Mouse (Mus musculus): Measurements from ENCODE around the gene Tcp11x2. TPM values are rescaled to one million over a fixed set of nuclear protein-coding genes. Genes with fewer than 3 reads are reported as not detected.

The Tcp11x2 gene
- not detected for total RNA-seq (2021)

DNA sequence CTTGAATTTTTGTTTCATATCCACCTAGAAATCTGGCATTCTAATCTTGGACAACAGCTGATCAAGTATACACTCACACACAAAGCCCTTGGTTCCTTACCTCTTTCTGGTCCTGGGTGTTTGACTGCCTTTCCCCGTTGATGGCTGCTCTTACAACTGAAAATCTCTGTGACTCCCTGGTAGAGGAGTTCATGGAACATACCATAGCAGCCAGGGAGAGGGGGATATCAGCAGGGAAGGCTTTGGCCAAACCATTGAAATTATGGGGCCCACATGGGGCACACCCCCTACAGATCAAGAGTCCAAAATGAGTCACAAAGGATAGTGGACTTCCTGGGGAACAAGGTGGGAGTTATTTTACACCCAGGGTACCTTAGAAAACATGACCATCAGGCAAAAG, at the start of gene Tcp11x2:
Tcp11x2 (minus strand) TSS at position 158 of the 400 bp plus-strand sequence.
- DNase-seq (ENCODE audit: extremely low spot score in 1 of 2, low spot score in 2 of 2): no peak
- intact Hi-C loops (cut with DNase I): no loop called here

DNA sequence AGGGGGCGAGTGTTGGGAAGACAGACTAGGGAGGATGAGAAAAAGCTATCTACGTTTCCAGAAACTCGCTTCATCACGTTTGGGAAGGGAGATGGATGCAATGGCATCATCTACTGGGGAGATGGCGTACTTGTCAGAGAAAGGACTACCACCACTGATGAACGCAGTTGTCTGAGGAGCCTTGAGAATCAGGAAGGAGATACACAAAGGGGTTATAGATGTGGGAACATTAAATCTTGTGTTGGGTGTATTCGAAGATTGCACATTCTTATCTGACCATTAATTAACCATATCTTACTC, 49.4 kb upstream of the Tcp11x2 start:
- intact Hi-C loops (cut with DNase I): no loop called here
- no peak for DNase-seq (ENCODE audit: extremely low spot score in 1 of 2, low spot score in 2 of 2)

- intact Hi-C loops (cut with DNase I): no loop called here
- DNase-seq (ENCODE audit: extremely low spot score in 1 of 2, low spot score in 2 of 2): peak; percentile 88 to 89
These were observed 48.9 kb upstream of the Tcp11x2 start, which contains the start of the genes Armcx5 and Gprasp1 for GRCm38 (mm10) chrX:135742304-135743055. Gene Armcx5 (plus strand): TSS chrX:135742733. Gene Gprasp1 (plus strand): TSS chrX:135742733.

- no peak for DNase-seq (ENCODE audit: extremely low spot score in 1 of 2, low spot score in 2 of 2)
- intact Hi-C loops (cut with DNase I): no loop called here
These were observed 45.3 kb upstream of the Tcp11x2 start for GRCm38 (mm10) chrX:135738730-135739520.

GRCm38 (mm10) chrX:135725161-135725560, 31.6 kb upstream of the Tcp11x2 start, which contains the start of gene Tmsb15a:
Gene Tmsb15a (minus strand): TSS chrX:135725261.
- no peak for DNase-seq (ENCODE audit: extremely low spot score in 1 of 2, low spot score in 2 of 2)
- intact Hi-C loops (cut with DNase I): no loop called here

GRCm38 (mm10) chrX:135712845-135713244, 19.3 kb upstream of the Tcp11x2 start:
- no peak for DNase-seq (ENCODE audit: extremely low spot score in 1 of 2, low spot score in 2 of 2)
- intact Hi-C loops (cut with DNase I): no loop called here

- DNase-seq (ENCODE audit: extremely low spot score in 1 of 2, low spot score in 2 of 2): no peak
- intact Hi-C loops (cut with DNase I): no loop called here
These were observed 10.8 kb upstream of the Tcp11x2 start for GRCm38 (mm10) chrX:135704349-135704748.

DNA sequence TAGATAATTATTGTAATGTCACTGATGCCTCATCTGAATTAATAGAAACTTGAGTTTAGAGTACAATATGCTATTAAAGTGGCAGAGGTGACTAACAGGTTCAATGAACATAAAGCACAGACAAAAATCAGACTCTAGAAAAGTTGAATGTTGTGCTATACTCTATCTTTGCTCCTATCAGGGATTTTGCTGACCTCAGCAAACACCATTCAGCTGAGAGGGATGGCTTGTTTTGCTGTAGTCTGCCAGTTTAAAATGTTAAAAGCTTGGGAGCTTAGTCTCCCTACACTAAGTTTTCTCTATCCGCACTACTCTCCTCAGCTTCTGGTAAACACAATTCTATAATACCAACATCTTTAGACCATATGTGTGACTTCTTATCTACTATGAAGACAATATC, 9.5 kb upstream of the Tcp11x2 start:
- intact Hi-C loops (cut with DNase I): no loop called here
- no peak for DNase-seq (ENCODE audit: extremely low spot score in 1 of 2, low spot score in 2 of 2)

GRCm38 (mm10) chrX:135687802-135688201, 5.8 kb downstream of the Tcp11x2 start:
- DNase-seq (ENCODE audit: extremely low spot score in 1 of 2, low spot score in 2 of 2): no peak
- intact Hi-C loops (cut with DNase I): no loop called here

DNA sequence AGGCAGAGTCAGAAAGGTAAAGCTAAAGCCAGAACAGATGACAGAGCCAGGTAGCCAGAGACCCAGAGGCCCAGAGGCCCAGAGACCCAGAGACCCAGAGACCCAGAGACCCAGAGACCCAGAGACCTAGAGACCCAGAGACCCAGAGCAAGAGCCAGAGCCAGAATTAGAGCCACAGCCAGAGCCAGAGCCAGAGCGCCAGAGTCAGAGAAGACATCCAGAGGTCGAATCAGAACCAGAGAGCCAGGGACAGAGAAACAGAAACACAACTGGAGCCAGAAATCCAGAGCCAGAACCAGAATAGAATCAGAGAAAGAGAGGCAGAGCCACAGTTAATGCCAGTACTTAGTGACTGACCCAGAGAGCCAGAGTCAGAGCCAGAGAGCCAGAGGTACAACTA, 11.7 kb downstream of the Tcp11x2 start:
- intact Hi-C loops (cut with DNase I): no loop called here
- DNase-seq (ENCODE audit: extremely low spot score in 1 of 2, low spot score in 2 of 2): no peak

- DNase-seq (ENCODE audit: extremely low spot score in 1 of 2, low spot score in 2 of 2): peak; percentile 15 to 29
- intact Hi-C loops (cut with DNase I): no loop called here
These were observed 41.3 kb downstream of the Tcp11x2 start for GRCm38 (mm10) chrX:135652173-135652772.

DNA sequence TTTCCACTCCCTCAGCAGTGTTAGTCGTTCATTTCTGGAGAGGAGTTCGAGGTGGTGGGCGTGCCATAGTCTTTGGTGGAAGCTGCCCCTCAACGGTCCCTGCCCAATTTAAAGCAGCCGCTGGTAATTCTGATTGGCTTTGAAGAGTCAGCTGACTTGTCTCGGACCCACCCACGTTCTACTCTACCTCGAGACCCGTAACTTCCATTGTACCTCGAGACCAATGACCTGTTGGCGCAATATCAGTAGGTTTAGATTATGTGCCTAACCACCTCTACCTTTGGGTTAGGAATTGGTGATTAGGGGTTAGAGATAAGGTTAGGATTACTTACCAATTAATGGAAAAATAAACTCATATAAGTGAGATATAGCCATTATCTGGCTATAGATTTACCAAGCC, 66.0 kb downstream of the Tcp11x2 start, which contains the start of gene Prame:
Prame (minus strand) TSS at position 101 of the 400 bp plus-strand sequence.
- no peak for DNase-seq (ENCODE audit: extremely low spot score in 1 of 2, low spot score in 2 of 2)
- intact Hi-C loops (cut with DNase I): no loop called here

Other genes with a start within 250 kb of the Tcp11x2 start
- gene AV320801, start 199.2 kb downstream of the Tcp11x2 start, total RNA-seq (2021): not detected
- gene Nxf7, start 95.0 kb downstream of the Tcp11x2 start, total RNA-seq (2021): under 1 TPM in 1 of 2 experiments, not detected in 1; 0.60 TPM
- under 1 TPM in 1 of 2 experiments, not detected in 1; 0.32 TPM for gene Prame, start 66.1 kb downstream of the Tcp11x2 start, total RNA-seq (2021)
- not detected for gene Tmsb15a, start 31.5 kb upstream of the Tcp11x2 start, total RNA-seq (2021)
- 10 to 100 TPM; 31.5 to 33.7 TPM for gene Armcx5, start 48.9 kb upstream of the Tcp11x2 start, total RNA-seq (2021)
- gene Gprasp1, start 48.9 kb upstream of the Tcp11x2 start, total RNA-seq (2021): 100 to 1,000 TPM; 352 to 384 TPM
- gene Bhlhb9, start 103.8 kb upstream of the Tcp11x2 start, total RNA-seq (2021): 10 to 100 TPM; 79.2 to 81.4 TPM
- gene Gprasp2, start 145.2 kb upstream of the Tcp11x2 start, total RNA-seq (2021): 100 to 1,000 TPM; 175 to 191 TPM

Measured in left cerebral cortex, postnatal 10 days (tissue).